Mouse (Mus musculus) heart, embryonic 16.5 days (tissue): Measurements from ENCODE around the gene Olfr12. TPM values are rescaled to one million over a fixed set of nuclear protein-coding genes. Genes with fewer than 3 reads are reported as not detected.

Experiments
- ATAC-seq: fragments of 200-750 bp; cut with Nextera tagmentation; replicated peaks from 2 replicates; pipeline ENCODE4 v1.8.0; 2017; ENCODE audit warnings: moderate number of reproducible peaks; ENCODE audit not compliant: insufficient read depth, low FRiP score; ENCODE audit errors: extremely low read depth
- H3K27ac ChIP-seq: fragments of 300-500 bp; sonication (generic); 2 replicates; pipeline ENCODE4 v1.5.1; 2014; ENCODE audit warnings: mild to moderate bottlenecking, low read length, control low read depth, moderate library complexity
- H3K27me3 ChIP-seq: fragments of 300-500 bp; sonication (generic); 2 replicates; pipeline ENCODE4 v1.6.1; 2014; ENCODE audit warnings: low read length, mixed read lengths; ENCODE audit not compliant: control insufficient read depth, insufficient read depth
- H3K36me3 ChIP-seq: fragments of 300-500 bp; sonication (generic); 2 replicates; pipeline ENCODE4 v1.6.1; 2014; ENCODE audit not compliant: control insufficient read depth, insufficient read depth
- H3K4me1 ChIP-seq: fragments of 300-500 bp; sonication (generic); 2 replicates; pipeline ENCODE4 v1.6.1; 2014; ENCODE audit warnings: low read length, mixed read lengths; ENCODE audit not compliant: control insufficient read depth, insufficient read depth
- H3K4me2 ChIP-seq: fragments of 300-500 bp; sonication (generic); 2 replicates; pipeline ENCODE4 v1.6.1; 2014; ENCODE audit warnings: low read depth, mild to moderate bottlenecking, control low read depth, low read length
- H3K4me3 ChIP-seq: fragments of 300-500 bp; sonication (generic); 2 replicates; pipeline ENCODE4 v1.5.1; 2014; ENCODE audit warnings: mild to moderate bottlenecking, control low read depth, low read length
- H3K9ac ChIP-seq: fragments of 300-500 bp; sonication (generic); 2 replicates; pipeline ENCODE4 v1.6.1; 2014; ENCODE audit warnings: low read length, control low read depth
- H3K9me3 ChIP-seq: fragments of 300-500 bp; sonication (generic); replicated peaks from 2 replicates; pipeline ENCODE4 v1.6.1; 2016; ENCODE audit warnings: low read length; ENCODE audit not compliant: control insufficient read depth
- WGBS: fragments of 180-500 bp; shearing (Covaris S2); extraction: QIAGEN DNeasy Blood & Tissue Kit; methylation state at CpG from one replicate; pipeline ENCODE4 v1.1.7; 2014; 5-methylcytosine and 5-hydroxymethylcytosine counted together
- polyA plus RNA-seq: library from polyadenylated mRNA; unstranded; fragments of >200 nt; fragmentation: Nextera tagmentation; extraction: Ambion mirVana; gene quantifications from 2 replicates; pipeline ENCODE4 v1.2.1, GENCODE M21; 2015

The Olfr12 gene
- polyA plus RNA-seq, 1 experiment from 2014 or later = not detected

GRCm38 (mm10) chr1:92646111-92646510 is 28.5 kb downstream of the Olfr12 start:
- WGBS = 38% methylated on average over 2 of the region's 2 CpGs
- no peak overlapping the region for H3K9ac ChIP-seq
- no peak for ATAC-seq
- H3K9me3 ChIP-seq = no peaks in the 10 kb centered on the region
- peaks cover 8% of the 10 kb centered on the region for H3K4me1 ChIP-seq
- H3K27me3 ChIP-seq = no peaks in the 10 kb centered on the region
- no peak overlapping the region for H3K4me3 ChIP-seq
- H3K27ac ChIP-seq = no peak overlapping the region
- no peaks in the 10 kb centered on the region for H3K36me3 ChIP-seq
- no peak overlapping the region for H3K4me2 ChIP-seq

GRCm38 (mm10) chr1:92646601-92647000 is 29.0 kb downstream of the Olfr12 start:
- Histone ChIP-seq H3K4me3 (no peak overlapping the region), H3K9ac (no peak overlapping the region), H3K4me1 (peaks cover 7% of the 10 kb centered on the region), H3K9me3 (no peaks in the 10 kb centered on the region), H3K27ac (no peak overlapping the region), H3K4me2 (no peak overlapping the region), H3K27me3 (no peaks in the 10 kb centered on the region), H3K36me3 (no peaks in the 10 kb centered on the region)
- WGBS = 70% methylated on average over 7 of the region's 7 CpGs
- ATAC-seq = no peak

- no peaks in the 10 kb centered on the region for H3K9me3 ChIP-seq
- no peak overlapping the region for H3K4me2 ChIP-seq
- no peak overlapping the region for H3K4me3 ChIP-seq
- no peak overlapping the region for H3K27ac ChIP-seq
- H3K27me3 ChIP-seq = no peaks in the 10 kb centered on the region
- no peaks in the 10 kb centered on the region for H3K36me3 ChIP-seq
- H3K9ac ChIP-seq = no peak overlapping the region
- ATAC-seq = no peak
- WGBS = 67% methylated on average over 4 of the region's 4 CpGs
- peaks cover 7% of the 10 kb centered on the region for H3K4me1 ChIP-seq
Observed at GRCm38 (mm10) chr1:92647026-92647425, 29.4 kb downstream of the Olfr12 start.

- Histone ChIP-seq H3K27ac (no peak overlapping the region), H3K9ac (no peak overlapping the region), H3K4me2 (peak overlapping the region; percentile 22), H3K4me1 (peaks cover 3% of the 10 kb centered on the region; the same call in 1 of the 2 replicates), H3K36me3 (no peaks in the 10 kb centered on the region), H3K27me3 (no peaks in the 10 kb centered on the region), H3K4me3 (no peak overlapping the region), H3K9me3 (no peaks in the 10 kb centered on the region)
- ATAC-seq = 0 out of 2 replicates have a peak, but pooled peaks have one; percentile 24
- 9% methylated on average over 8 of the region's 8 CpGs for WGBS
Observed at GRCm38 (mm10) chr1:92647752-92648151, 30.2 kb downstream of the Olfr12 start.

GRCm38 (mm10) chr1:92648197-92648596 is 30.6 kb downstream of the Olfr12 start:
- no peaks in the 10 kb centered on the region for H3K9me3 ChIP-seq
- no peaks in the 10 kb centered on the region for H3K27me3 ChIP-seq
- no peak for ATAC-seq
- H3K4me3 ChIP-seq = no peak overlapping the region
- no peaks in the 10 kb centered on the region for H3K36me3 ChIP-seq
- H3K27ac ChIP-seq = no peak overlapping the region
- peaks cover 3% of the 10 kb centered on the region; the same call in 1 of the 2 replicates for H3K4me1 ChIP-seq
- H3K9ac ChIP-seq = no peak overlapping the region
- H3K4me2 ChIP-seq = peak overlapping the region; percentile 11
- 43% methylated on average over 10 of the region's 10 CpGs for WGBS

- Histone ChIP-seq H3K27ac (no peak within 1 kb of the TSS), H3K4me3 (no peak within 1 kb of the TSS), H3K4me1 (peaks cover 3% of the 10 kb centered on the region; the same call in 1 of the 2 replicates), H3K9ac (no peak within 1 kb of the TSS), H3K27me3 (no peaks in the 10 kb centered on the region), H3K9me3 (no peaks in the 10 kb centered on the region), H3K36me3 (no peaks in the 10 kb centered on the region), H3K4me2 (peak within 1 kb of the TSS; percentile 22)
- WGBS = 23% methylated on average over 8 of the region's 8 CpGs
- ATAC-seq = 0 out of 2 replicates have a peak, but pooled peaks have one; percentile 47
Observed at GRCm38 (mm10) chr1:92648673-92649072, 31.1 kb downstream of the Olfr12 start, which contains the start of gene Otos. TSS of gene Otos (minus strand) at chr1:92648841.

- H3K27me3 ChIP-seq = 0 out of 2 replicates have a peak, but pooled peaks cover 2% of the 10 kb centered on the region
- no peaks in the 10 kb centered on the region for H3K9me3 ChIP-seq
- H3K4me3 ChIP-seq = no peak overlapping the region
- H3K4me2 ChIP-seq = no peak overlapping the region
- H3K9ac ChIP-seq = no peak overlapping the region
- H3K27ac ChIP-seq = no peak overlapping the region
- H3K4me1 ChIP-seq = peaks cover 3% of the 10 kb centered on the region; the same call in 1 of the 2 replicates
- no peak for ATAC-seq
- 59% methylated on average over 3 of the region's 3 CpGs for WGBS
- H3K36me3 ChIP-seq = no peaks in the 10 kb centered on the region
Observed at GRCm38 (mm10) chr1:92651467-92651866, 33.9 kb downstream of the Olfr12 start.

GRCm38 (mm10) chr1:92653179-92653578 is 35.6 kb downstream of the Olfr12 start:
- no peak for ATAC-seq
- Histone ChIP-seq H3K4me1 (no peaks in the 10 kb centered on the region), H3K27ac (no peak overlapping the region), H3K27me3 (0 out of 2 replicates have a peak, but pooled peaks cover 2% of the 10 kb centered on the region), H3K4me3 (no peak overlapping the region), H3K4me2 (no peak overlapping the region), H3K9ac (no peak overlapping the region), H3K36me3 (no peaks in the 10 kb centered on the region), H3K9me3 (no peaks in the 10 kb centered on the region)
- WGBS = 83% methylated on average over 3 of the region's 3 CpGs

GRCm38 (mm10) chr1:92654676-92655075 is 37.1 kb downstream of the Olfr12 start:
- no peaks in the 10 kb centered on the region for H3K4me1 ChIP-seq
- H3K27ac ChIP-seq = no peak overlapping the region
- H3K9me3 ChIP-seq = no peaks in the 10 kb centered on the region
- H3K27me3 ChIP-seq = peaks cover 5% of the 10 kb centered on the region; the same call in 1 of the 2 replicates
- H3K9ac ChIP-seq = no peak overlapping the region
- ATAC-seq = no peak
- H3K4me3 ChIP-seq = no peak overlapping the region
- WGBS = 41% methylated on average over 2 of the region's 2 CpGs
- H3K4me2 ChIP-seq = no peak overlapping the region
- H3K36me3 ChIP-seq = no peaks in the 10 kb centered on the region
